Mouse (Mus musculus) spleen, adult 2 months (tissue): ENCODE measurements at regions not wholly inside any gene's neighbourhood (a gene's known extent, or its start where the extent isn't known, plus 50 kb on each side); places are given as distances from the start of the nearest gene placed in this dataset.

Experiments used
- CTCF ChIP-seq: fragments of 200-500 bp; IDR thresholded peaks from 2 replicates; pipeline ENCODE4 v1.5.1; 2011; ENCODE audit warnings: mild to moderate bottlenecking, inconsistent platforms; ENCODE audit not compliant: insufficient read depth, insufficient read length, insufficient replicate concordance; ENCODE audit errors: extremely low read depth
- POLR2A ChIP-seq: fragments of 200-500 bp; IDR thresholded peaks from 2 replicates; pipeline ENCODE4 v1.6.1; 2011; ENCODE audit warnings: low read depth, low read length, inconsistent platforms

GRCm38 (mm10) chr9:14150288-14150687 is 124.6 kb upstream of the Sesn3 start:
- TF ChIP-seq CTCF: no peak
- no peak for TF ChIP-seq POLR2A
